Mouse (Mus musculus) small intestine, adult 2 months (tissue): Measurements from ENCODE around the gene G3bp2.

Experiments
- CTCF ChIP-seq: fragments of 200-500 bp; IDR thresholded peaks from 2 replicates; pipeline ENCODE4 v1.5.1; 2012; ENCODE audit warnings: low read depth, mild to moderate bottlenecking, control low read depth, inconsistent platforms, low read length, moderate library complexity, mixed read lengths; ENCODE audit not compliant: insufficient replicate concordance, insufficient read length; ENCODE audit errors: extremely low read depth
- POLR2A ChIP-seq: fragments of 200-500 bp; IDR thresholded peaks from 2 replicates; pipeline ENCODE4 v1.6.1; 2012; ENCODE audit warnings: low read depth, mild to moderate bottlenecking, control low read depth, inconsistent platforms, low read length, moderate library complexity

- TF ChIP-seq CTCF, result no peak
- TF ChIP-seq POLR2A, result no peak
These were observed 3.1 kb downstream of the G3bp2 start for GRCm38 (mm10) chr5:92080400-92080799.
